Mouse (Mus musculus) kidney, adult 9 months (tissue): ENCODE measurements around the gene Lnx2.

Experiments
- DNase-seq: peaks from one replicate; pipeline ENCODE4 v3.0.0; 2022

Lnx2 gene

GRCm38 (mm10) chr5:147015191-147015590 is 61.2 kb downstream of the Lnx2 start:
- DNase-seq = no peak

GRCm38 (mm10) chr5:147013845-147014244 is 62.5 kb downstream of the Lnx2 start:
- no peak for DNase-seq

- DNase-seq = no peak
Measured at GRCm38 (mm10) chr5:147011333-147011732, 65.1 kb downstream of the Lnx2 start.

- no peak for DNase-seq
Measured at GRCm38 (mm10) chr5:147003303-147003702, 73.1 kb downstream of the Lnx2 start.

- DNase-seq = no peak
Measured at GRCm38 (mm10) chr5:147001312-147001711, 75.1 kb downstream of the Lnx2 start.

GRCm38 (mm10) chr5:146998802-146999201 is 77.6 kb downstream of the Lnx2 start:
- DNase-seq = no peak

- no peak for DNase-seq
Measured at GRCm38 (mm10) chr5:146996812-146997211, 79.6 kb downstream of the Lnx2 start.

GRCm38 (mm10) chr5:146994973-146995372 is 81.4 kb downstream of the Lnx2 start:
- no peak for DNase-seq

- peak; percentile 30 for DNase-seq
Measured at GRCm38 (mm10) chr5:146993509-146993908, 82.9 kb downstream of the Lnx2 start.

- no peak for DNase-seq
Measured at GRCm38 (mm10) chr5:146989051-146989450, 87.3 kb downstream of the Lnx2 start.

GRCm38 (mm10) chr5:146987588-146987987 is 88.8 kb downstream of the Lnx2 start:
- DNase-seq = no peak

- no peak for DNase-seq
Measured at GRCm38 (mm10) chr5:146985725-146986433, 90.5 kb downstream of the Lnx2 start.

- peak; percentile 71 for DNase-seq
Measured at GRCm38 (mm10) chr5:146983216-146983615, 93.2 kb downstream of the Lnx2 start.

GRCm38 (mm10) chr5:146981376-146981775 is 95.0 kb downstream of the Lnx2 start:
- peak; percentile 87 for DNase-seq

GRCm38 (mm10) chr5:146974781-146975123 is 101.6 kb downstream of the Lnx2 start:
- DNase-seq = peak; percentile 81

GRCm38 (mm10) chr5:146973858-146974780 is 102.3 kb downstream of the Lnx2 start:
- DNase-seq = peak; percentile 82

- DNase-seq = peak; percentile 91
Measured at GRCm38 (mm10) chr5:146973353-146973752, 103.0 kb downstream of the Lnx2 start.

GRCm38 (mm10) chr5:146971776-146972561 is 104.4 kb downstream of the Lnx2 start:
- DNase-seq = no peak

- no peak for DNase-seq
Measured at GRCm38 (mm10) chr5:146968695-146969393, 107.5 kb downstream of the Lnx2 start.
